8 mouse cellular contexts compared by ENCODE assay signal in the genomic region with DNA sequence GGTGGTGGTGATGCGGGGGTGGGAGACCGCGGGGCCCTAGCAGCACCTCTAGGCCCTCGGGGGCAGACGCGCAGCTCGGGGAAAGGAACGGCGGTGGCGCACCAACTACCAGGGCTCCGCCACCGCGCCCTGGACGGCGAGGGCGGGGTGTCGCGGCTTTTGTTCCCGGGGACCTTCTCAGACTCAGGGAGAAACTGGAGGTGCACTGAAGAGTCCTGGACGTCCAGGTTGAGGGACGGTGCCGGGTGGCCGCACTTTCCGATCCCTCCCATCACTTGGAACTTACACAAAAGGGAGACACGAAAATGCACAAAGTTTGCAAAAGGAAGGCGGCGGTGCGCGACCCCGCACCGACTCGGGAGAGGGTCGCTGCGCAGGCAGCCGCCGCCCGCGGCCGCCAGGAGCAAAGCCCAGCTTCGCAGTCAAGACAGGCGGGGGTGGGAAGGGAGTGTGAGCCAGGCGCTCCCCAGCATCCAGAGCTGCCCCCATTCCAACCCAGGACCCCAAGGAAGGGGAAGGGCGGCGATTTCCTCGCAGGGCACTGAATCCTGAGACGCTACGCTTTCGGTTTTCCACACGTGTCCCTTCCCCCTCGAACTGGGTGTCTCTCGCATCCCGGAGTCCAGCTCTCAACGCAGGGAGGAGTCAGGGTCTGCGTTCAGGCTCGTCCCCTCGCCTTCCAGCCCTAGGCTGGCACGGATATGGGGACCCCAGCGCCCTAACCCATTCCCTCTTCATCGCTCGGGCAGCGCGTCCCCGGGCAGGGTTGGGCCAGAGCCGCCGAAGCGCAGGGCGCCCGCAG. TPM values are rescaled to one million over a fixed set of nuclear protein-coding genes. Genes with fewer than 3 reads are reported as not detected.
DNase-seq lines count a peak whose midpoint lies in the region; ATAC-seq and TF ChIP-seq lines count a peak whose summit lies in the region.

No protein-coding gene starts in this region.

- peak overlapping the region; percentile 63 for H3K4me2 ChIP-seq in embryonic facial prominence, embryonic 12.5 days (replicated peaks)
- peak overlapping the region; percentile 41 for H3K4me2 ChIP-seq in kidney, embryonic 14.5 days (replicated peaks; ENCODE audit: low read depth, low read length)
- H3K4me2 ChIP-seq in liver, embryonic 11.5 days: peak overlapping the region; percentile 88
- peak overlapping the region; percentile 77 for H3K4me2 ChIP-seq in midbrain, postnatal 0 days (ENCODE audit: low read depth, low read length, poor library complexity, severe bottlenecking)
- peak overlapping the region; percentile 55 for H3K4me2 ChIP-seq in stomach, embryonic 16.5 days (ENCODE audit: low read depth, low read length)

- peak overlapping the region; percentile 91 for H3K27ac ChIP-seq in embryonic facial prominence, embryonic 12.5 days
- peak overlapping the region; percentile 96 for H3K27ac ChIP-seq in heart, embryonic 10.5 days
- H3K27ac ChIP-seq in kidney, embryonic 14.5 days (ENCODE audit: low read depth, low read length): peak overlapping the region; percentile 89
- no peak overlapping the region; the same call in 1 of the 2 replicates for H3K27ac ChIP-seq in liver, embryonic 11.5 days (ENCODE audit: low read depth, low read length)
- H3K27ac ChIP-seq in midbrain, postnatal 0 days (ENCODE audit: low read depth, low read length): peak overlapping the region; percentile 97
- H3K27ac ChIP-seq in stomach, embryonic 16.5 days (ENCODE audit: low read length): peak overlapping the region; percentile 82

- peak overlapping the region; percentile 92 for H3K4me3 ChIP-seq in embryonic facial prominence, embryonic 12.5 days
- H3K4me3 ChIP-seq in heart, embryonic 10.5 days: peak overlapping the region; percentile 93
- H3K4me3 ChIP-seq in kidney, embryonic 14.5 days (ENCODE audit: low read length): peak overlapping the region; percentile 96
- peak overlapping the region; percentile 75 for H3K4me3 ChIP-seq in liver, embryonic 11.5 days (ENCODE audit: low read depth, low read length)
- peak overlapping the region; percentile 98 for H3K4me3 ChIP-seq in midbrain, postnatal 0 days (ENCODE audit: low read depth, low read length)
- H3K4me3 ChIP-seq in stomach, embryonic 16.5 days (replicated peaks; ENCODE audit: low read length): peak overlapping the region; percentile 81

- TF ChIP-seq CTCF in midbrain, postnatal 0 days (IDR thresholded peaks at IDR 0.05): peak; percentile 22

- H3K27me3 ChIP-seq in embryonic facial prominence, embryonic 12.5 days: no peaks in the 10 kb centered on the region
- no peaks in the 10 kb centered on the region for H3K27me3 ChIP-seq in heart, embryonic 10.5 days (ENCODE audit: insufficient read depth, poor library complexity, severe bottlenecking)
- no peaks in the 10 kb centered on the region for H3K27me3 ChIP-seq in kidney, embryonic 14.5 days (ENCODE audit: control insufficient read depth, insufficient read depth, low read length)
- peaks cover 9% of the 10 kb centered on the region; the same call in 1 of the 2 replicates for H3K27me3 ChIP-seq in liver, embryonic 11.5 days (replicated peaks; ENCODE audit: control insufficient read depth, insufficient read depth, low read length)
- H3K27me3 ChIP-seq in midbrain, postnatal 0 days (ENCODE audit: insufficient read depth, low read length): no peaks in the 10 kb centered on the region
- no peaks in the 10 kb centered on the region; the same call in 1 of the 2 replicates for H3K27me3 ChIP-seq in stomach, embryonic 16.5 days (ENCODE audit: control insufficient read depth, insufficient read depth, low read length)

- H3K36me3 ChIP-seq in embryonic facial prominence, embryonic 12.5 days: peaks cover 1% of the 10 kb centered on the region; the same call in 1 of the 2 replicates
- H3K36me3 ChIP-seq in heart, embryonic 10.5 days: peaks cover under 1% of the 10 kb centered on the region; the same call in 1 of the 2 replicates
- 0 out of 2 replicates have a peak, but pooled peaks cover 4% of the 10 kb centered on the region for H3K36me3 ChIP-seq in kidney, embryonic 14.5 days (ENCODE audit: control insufficient read depth, insufficient read depth, low read length)
- H3K36me3 ChIP-seq in liver, embryonic 11.5 days (ENCODE audit: control insufficient read depth, insufficient read depth, low read length): no peaks in the 10 kb centered on the region
- H3K36me3 ChIP-seq in midbrain, postnatal 0 days (ENCODE audit: insufficient read depth, low read length): no peaks in the 10 kb centered on the region
- H3K36me3 ChIP-seq in stomach, embryonic 16.5 days (ENCODE audit: control insufficient read depth, insufficient read depth, low read length): no peaks in the 10 kb centered on the region

- peak; percentile 78 for ATAC-seq in embryonic facial prominence, embryonic 12.5 days (ENCODE audit: insufficient number of reproducible peaks, insufficient read depth, low FRiP score, low TSS enrichment)
- peak; percentile 69 for ATAC-seq in kidney, embryonic 14.5 days (ENCODE audit: low FRiP score, low TSS enrichment)
- peak; percentile 63 for ATAC-seq in liver, embryonic 11.5 days (replicated peaks; ENCODE audit: low FRiP score)
- ATAC-seq in midbrain, postnatal 0 days (ENCODE audit: low FRiP score): peak; percentile 72
- ATAC-seq in stomach, embryonic 16.5 days (ENCODE audit: insufficient read depth, low FRiP score): peak; percentile 27

- under 1% methylated on average over 66 of the region's 68 CpGs for WGBS in embryonic facial prominence, embryonic 12.5 days
- 0% methylated on average over 65 of the region's 68 CpGs for WGBS in heart, embryonic 10.5 days
- under 1% methylated on average over 64 of the region's 68 CpGs for WGBS in kidney, embryonic 14.5 days
- WGBS in liver, embryonic 11.5 days: under 1% methylated on average over 66 of the region's 68 CpGs
- WGBS in midbrain, postnatal 0 days: under 1% methylated on average over 67 of the region's 68 CpGs
- under 1% methylated on average over 67 of the region's 68 CpGs for whole genome bisulfite sequencing in stomach, embryonic 16.5 days

- peaks cover 24% of the 10 kb centered on the region for H3K4me1 ChIP-seq in embryonic facial prominence, embryonic 12.5 days
- H3K4me1 ChIP-seq in heart, embryonic 10.5 days: peaks cover 39% of the 10 kb centered on the region
- peaks cover 25% of the 10 kb centered on the region for H3K4me1 ChIP-seq in kidney, embryonic 14.5 days (ENCODE audit: control insufficient read depth, insufficient read depth, low read length)
- peaks cover 3% of the 10 kb centered on the region; the same call in 1 of the 2 replicates for H3K4me1 ChIP-seq in liver, embryonic 11.5 days (replicated peaks; ENCODE audit: control insufficient read depth, insufficient read depth, low read length)
- H3K4me1 ChIP-seq in midbrain, postnatal 0 days (ENCODE audit: insufficient read depth, low read length): 0 out of 2 replicates have a peak, but pooled peaks cover 6% of the 10 kb centered on the region
- H3K4me1 ChIP-seq in stomach, embryonic 16.5 days (ENCODE audit: control insufficient read depth, insufficient read depth, low read length): peaks cover 19% of the 10 kb centered on the region

- DNase-seq in 3T3-L1 (ENCODE audit: low read depth, low spot score): peak; percentile 61
- DNase-seq in adrenal gland, postnatal 10 days: peak; percentile 79
- DNase-seq in heart, embryonic 10.5 days (ENCODE audit: low spot score): peak; percentile 78
- DNase-seq in liver, embryonic 11.5 days (ENCODE audit: low spot score): peak; percentile 62
- peak; percentile 56 for DNase-seq in midbrain, postnatal 0 days (ENCODE audit: low spot score)

- H3K9ac ChIP-seq in embryonic facial prominence, embryonic 12.5 days: peak overlapping the region; percentile 91
- H3K9ac ChIP-seq in kidney, embryonic 14.5 days (ENCODE audit: low read depth, low read length): peak overlapping the region; percentile 96
- peak overlapping the region; percentile 68 for H3K9ac ChIP-seq in liver, embryonic 11.5 days (ENCODE audit: low read depth, low read length)
- peak overlapping the region; percentile 96 for H3K9ac ChIP-seq in midbrain, postnatal 0 days (replicated peaks; ENCODE audit: low read length, poor library complexity, severe bottlenecking)
- H3K9ac ChIP-seq in stomach, embryonic 16.5 days (ENCODE audit: low read length): peak overlapping the region; percentile 81

- no peaks in the 10 kb centered on the region for H3K9me3 ChIP-seq in embryonic facial prominence, embryonic 12.5 days
- H3K9me3 ChIP-seq in heart, embryonic 10.5 days: no peaks in the 10 kb centered on the region
- no peaks in the 10 kb centered on the region for H3K9me3 ChIP-seq in kidney, embryonic 14.5 days (ENCODE audit: control insufficient read depth, low read length)
- H3K9me3 ChIP-seq in liver, embryonic 11.5 days (ENCODE audit: control insufficient read depth, low read length): no peaks in the 10 kb centered on the region
- no peaks in the 10 kb centered on the region for H3K9me3 ChIP-seq in midbrain, postnatal 0 days (ENCODE audit: low read length)
- no peaks in the 10 kb centered on the region for H3K9me3 ChIP-seq in stomach, embryonic 16.5 days (replicated peaks; ENCODE audit: control insufficient read depth, low read length)

RNA-seq across cellular contexts. Expression of a gene that starts 0.8 kb away (rescaled TPM):
- total RNA-seq in adrenal gland, postnatal 10 days (2021): 100 to 1,000 TPM; 290 to 292 TPM
- polyA plus RNA-seq in embryonic facial prominence, embryonic 12.5 days (2016; fragmentation: Nextera tagmentation; extraction: Ambion mirVana): 197 and 224 TPM in 2 replicates
- 144 and 151 TPM in 2 replicates for polyA plus RNA-seq in heart, embryonic 10.5 days (2016; fragmentation: Nextera tagmentation; extraction: Ambion mirVana)
- 166 and 225 TPM in 2 replicates for polyA plus RNA-seq in kidney, embryonic 14.5 days (2014; fragmentation: Nextera tagmentation; extraction: Ambion mirVana)
- polyA plus RNA-seq in liver, embryonic 11.5 days (2014; fragmentation: Nextera tagmentation; extraction: Ambion mirVana): 37.8 and 44.5 TPM in 2 replicates
- total RNA-seq in midbrain, postnatal 0 days (2014; rRNA removed): 597 and 628 TPM in 2 replicates
- 511 and 515 TPM in 2 replicates for polyA plus RNA-seq in midbrain, postnatal 0 days (2015; fragmentation: Nextera tagmentation; extraction: Ambion mirVana)
- polyA plus RNA-seq in stomach, embryonic 16.5 days (2015; fragmentation: Nextera tagmentation; extraction: Ambion mirVana): 193 and 198 TPM in 2 replicates

Comparison
In these comparisons a context has a peak if more than half of its experiments do, and no peak if none do; other contexts are left out.
1. ATAC-seq: peak in every context shown above with its lines; median percentile 78 in embryonic facial prominence, embryonic 12.5 days; 72 in midbrain, postnatal 0 days; 69 in kidney, embryonic 14.5 days; 63 in liver, embryonic 11.5 days; 27 in stomach, embryonic 16.5 days.